Mouse (Mus musculus) urinary bladder, adult 2 months (tissue): Measurements from ENCODE around the gene Olfr747. TPM values are rescaled to one million over a fixed set of nuclear protein-coding genes. Genes with fewer than 3 reads are reported as not detected.
"Not testable (repeated sequence)": the region's sequence is repeated elsewhere in the genome, so short reads cannot be mapped to it uniquely, and the experiment has no call there.

Experiments
- DNase-seq: peaks from one replicate; pipeline ENCODE4 v3.0.0; 2022; ENCODE audit warnings: low spot score
- polyA plus RNA-seq: library from polyadenylated mRNA; depleted of rRNA; stranded (reverse); fragments of >200 nt; gene quantifications from 2 replicates; pipeline ENCODE4 v1.2.3, GENCODE M21; 2012; rRNA removed

Olfr747 gene
- not detected in 2 replicates for polyA plus RNA-seq

GRCm38 (mm10) chr14:50693106-50693505 lies at the start of gene Olfr747:
Gene Olfr747, minus strand, starts transcription at chr14:50693206.
- no peak for DNase-seq

- DNase-seq = no peak
Observed at GRCm38 (mm10) chr14:50741584-50741983, 48.6 kb upstream of the Olfr747 start.

- no peak for DNase-seq
Observed at GRCm38 (mm10) chr14:50740334-50740733, 47.3 kb upstream of the Olfr747 start.

GRCm38 (mm10) chr14:50722371-50722770 lies 29.4 kb upstream of the Olfr747 start:
- not testable (repeated sequence) for DNase-seq

- DNase-seq = not testable (repeated sequence)
Observed at GRCm38 (mm10) chr14:50719875-50720274, 26.9 kb upstream of the Olfr747 start.

GRCm38 (mm10) chr14:50707073-50707472 lies 14.1 kb upstream of the Olfr747 start, which contains the start of gene Olfr748:
Gene Olfr748, plus strand, starts transcription at chr14:50707373.
- no peak for DNase-seq

GRCm38 (mm10) chr14:50646783-50647182 lies 46.2 kb downstream of the Olfr747 start, which contains the start of gene Olfr746:
Gene Olfr746, plus strand, starts transcription at chr14:50647083.
- no peak for DNase-seq

- DNase-seq = no peak
Observed at GRCm38 (mm10) chr14:50639088-50639487, 53.9 kb downstream of the Olfr747 start, which contains the start of gene Olfr745. Gene Olfr745, plus strand, starts transcription at chr14:50639388.

Other genes starting within 250 kb of the Olfr747 start
- gene Olfr740, start 247.7 kb downstream of the Olfr747 start, polyA plus RNA-seq = not detected in 2 replicates
- gene Olfr741, start 220.5 kb downstream of the Olfr747 start, polyA plus RNA-seq = not detected in 2 replicates
- gene Olfr742, start 189.6 kb downstream of the Olfr747 start, polyA plus RNA-seq = not detected in 2 replicates
- not detected in 2 replicates for gene Olfr743, start 171.4 kb downstream of the Olfr747 start, polyA plus RNA-seq
- not detected in 2 replicates for gene Olfr744, start 78.3 kb downstream of the Olfr747 start, polyA plus RNA-seq
- not detected in 2 replicates for gene Olfr745, start 53.8 kb downstream of the Olfr747 start, polyA plus RNA-seq
- not detected in 2 replicates for gene Olfr746, start 46.1 kb downstream of the Olfr747 start, polyA plus RNA-seq
- gene Olfr748, start 14.2 kb upstream of the Olfr747 start, polyA plus RNA-seq = not detected in 2 replicates
- not detected in 2 replicates for gene Olfr749, start 51.9 kb upstream of the Olfr747 start, polyA plus RNA-seq
- 46.3 and 58.6 TPM in 2 replicates for gene Ttc5, start 92.3 kb upstream of the Olfr747 start, polyA plus RNA-seq
- gene Ccnb1ip1, start 114.5 kb upstream of the Olfr747 start, polyA plus RNA-seq = not detected in 2 replicates
- gene Parp2, start 114.6 kb upstream of the Olfr747 start, polyA plus RNA-seq = 55.8 and 64.0 TPM in 2 replicates
- gene Tep1, start 177.4 kb upstream of the Olfr747 start, polyA plus RNA-seq = 25.3 and 29.5 TPM in 2 replicates
- 1.7 and 2.5 TPM in 2 replicates for gene Klhl33, start 204.3 kb upstream of the Olfr747 start, polyA plus RNA-seq
- gene Osgep, start 231.7 kb upstream of the Olfr747 start, polyA plus RNA-seq = 75.6 and 84.0 TPM in 2 replicates
- 56.6 and 59.1 TPM in 2 replicates for gene Apex1, start 231.8 kb upstream of the Olfr747 start, polyA plus RNA-seq
- gene Pip4p1, start 237.7 kb upstream of the Olfr747 start, polyA plus RNA-seq = 79.4 and 104 TPM in 2 replicates
- 49.9 and 64.9 TPM in 2 replicates for gene Pnp, start 237.9 kb upstream of the Olfr747 start, polyA plus RNA-seq